Mouse (Mus musculus) megakaryocyte, embryonic 14.5 days (primary cell): ENCODE data around the gene Dgkg.

Experiments
- FLI1 ChIP-seq: IDR thresholded peaks from 2 replicates; pipeline ENCODE4 v1.6.1; 2012; ENCODE audit warnings: low read length, inconsistent platforms, mixed read lengths
- GATA1 ChIP-seq: IDR thresholded peaks from 3 replicates; pipeline ENCODE4 v1.6.1; 2012; ENCODE audit warnings: mixed read lengths, low read length, inconsistent platforms, borderline replicate concordance

- no peak for TF ChIP-seq GATA1
- TF ChIP-seq FLI1: no peak
Measured at GRCm38 (mm10) chr16:22548167-22549080, 108.6 kb downstream of the Dgkg start.
